Mouse (Mus musculus): Measurements from ENCODE around the gene Ywhab. TPM values are rescaled to one million over a fixed set of nuclear protein-coding genes. Genes with fewer than 3 reads are reported as not detected.

Gene Ywhab
- polyA plus RNA-seq, 1 experiment from 2014 or later = 219 TPM

GRCm38 (mm10) chr2:163976448-163976847 is 18.3 kb upstream of the Ywhab start:
- H3K27me3 ChIP-seq = no peaks in the 10 kb centered on the region
- DNase-seq (ENCODE audit: low read depth, low spot score) (no peak), ATAC-seq (no peak)
- ChIA-PET CTCF (no interaction called here), POLR2A (interaction anchor here (0.6 kb wide), 1 partner anchor 65 kb away, joined by 3 read pairs; no protein-coding TSS in a partner anchor)
- in situ Hi-C loops (cut with MboI; ENCODE audit: low pct_unique_long_range_greater_than_20kb) = no loop called here
- TF ChIP-seq CTCF (IDR thresholded peaks at IDR 0.05) = no peak

DNA sequence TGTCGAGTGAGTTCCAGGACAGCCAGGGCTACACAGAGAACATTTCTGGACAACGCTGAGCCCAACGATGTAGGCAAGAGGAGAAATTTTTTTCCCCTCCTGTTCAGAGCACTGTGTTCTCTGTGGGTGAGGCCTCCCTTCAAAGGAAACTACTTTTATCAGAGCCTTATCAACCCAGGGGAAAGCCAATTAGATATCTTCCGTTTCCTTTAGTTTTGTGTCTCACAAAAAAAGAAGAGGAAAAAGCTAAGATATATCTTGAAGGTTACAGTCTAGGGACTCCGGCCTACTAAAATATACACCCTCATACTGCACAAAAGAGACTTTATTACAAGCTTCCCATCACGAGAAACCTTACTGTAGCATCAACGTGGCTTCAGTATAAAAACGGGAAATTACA is 7.5 kb upstream of the Ywhab start:
- in situ Hi-C loops (cut with MboI; ENCODE audit: low pct_unique_long_range_greater_than_20kb) = loop anchor here (5.0 kb wide), 1 partner anchor 50 kb away; no protein-coding TSS in a partner anchor

DNA sequence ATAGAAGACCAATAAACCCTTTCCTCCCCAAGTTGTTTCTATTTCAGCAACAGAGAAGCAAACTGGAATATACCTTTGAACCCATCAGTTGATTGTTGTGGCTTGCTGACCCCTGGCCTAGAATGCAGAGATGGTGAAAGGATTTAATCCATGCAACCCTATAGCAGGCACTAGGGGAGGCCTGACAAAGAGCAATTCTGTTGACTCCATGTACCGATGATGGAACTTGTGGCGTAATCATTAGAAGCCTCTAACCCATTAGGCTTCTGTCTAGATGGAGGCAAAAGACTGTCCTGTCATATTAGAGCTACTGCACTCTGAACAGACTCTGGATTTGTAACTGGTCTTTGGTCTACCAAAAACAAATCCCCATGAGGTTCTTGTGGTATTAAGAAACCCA is 1.9 kb upstream of the Ywhab start:
- no peak for TF ChIP-seq CTCF (IDR thresholded peaks at IDR 0.05)
- ATAC-seq = no peak
- no peak for DNase-seq (ENCODE audit: low read depth, low spot score)
- ChIA-PET POLR2A (no interaction called here), CTCF (interaction anchor here (1.3 kb wide), 1 partner anchor 14 kb away, joined by 3 read pairs; no protein-coding TSS in a partner anchor)
- no peaks in the 10 kb centered on the region for H3K27me3 ChIP-seq
- in situ Hi-C loops (cut with MboI; ENCODE audit: low pct_unique_long_range_greater_than_20kb) = no loop called here

More for the DNA sequence above, 7.5 kb upstream of the Ywhab start:
- no peaks in the 10 kb centered on the region for H3K27me3 ChIP-seq
- DNase-seq (ENCODE audit: low read depth, low spot score) (no peak), ATAC-seq (no peak)
- ChIA-PET CTCF (interaction anchor here (1.0 to 1.6 kb wide), 2 partner anchors 17 to 19 kb away, joined by 3 to 5 read pairs; no protein-coding TSS in a partner anchor), POLR2A (no interaction called here)
- TF ChIP-seq CTCF (IDR thresholded peaks at IDR 0.05) = no peak

DNA sequence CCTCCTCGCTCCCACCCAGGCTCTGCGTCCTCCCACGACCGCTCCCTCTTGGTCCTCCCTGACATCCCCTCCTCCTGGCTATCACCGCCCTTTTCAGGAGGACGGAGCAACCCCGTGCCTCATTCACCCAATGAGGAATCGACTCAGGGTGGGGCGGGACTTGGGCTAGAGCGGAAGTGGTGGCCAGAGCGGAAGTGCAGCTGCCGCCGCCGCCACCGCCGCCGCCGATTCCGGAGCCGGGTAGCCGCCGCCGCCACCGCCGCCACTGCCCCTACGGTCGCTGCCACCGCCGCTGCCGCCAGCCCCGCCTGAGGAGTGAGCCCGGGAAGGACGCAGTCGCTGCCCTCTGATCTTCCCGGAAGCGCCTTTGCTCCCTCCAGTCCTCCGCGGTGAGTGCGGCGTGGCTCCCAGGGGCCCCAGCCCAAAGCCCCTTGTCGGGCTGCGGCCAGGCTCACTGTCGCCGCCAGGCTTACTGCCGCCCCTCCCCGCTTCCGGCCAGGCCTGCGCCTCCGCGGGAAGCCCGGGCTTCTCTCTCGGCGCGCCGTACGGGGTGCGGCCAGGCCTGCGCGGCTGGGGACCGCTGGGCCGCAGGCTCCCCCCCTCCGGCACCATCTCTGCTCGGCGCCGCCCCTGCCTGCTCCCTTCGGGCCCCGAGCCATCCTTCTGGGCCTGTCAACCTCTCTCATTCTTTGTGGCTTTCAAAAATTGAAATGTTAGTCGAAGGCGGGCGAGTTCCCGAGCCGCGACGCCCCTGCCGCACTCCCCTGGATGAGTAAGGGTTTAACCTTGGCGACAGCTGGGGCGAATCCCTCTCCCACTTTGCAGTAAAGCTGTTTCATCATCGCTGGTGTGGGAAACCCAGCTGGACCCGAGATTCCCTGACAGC is 460 bp downstream of the Ywhab start:
- in situ Hi-C loops (cut with MboI; ENCODE audit: low pct_unique_long_range_greater_than_20kb) = no loop called here
- POLR2A ChIA-PET = no interaction called here
- no peaks in the 10 kb centered on the region for H3K27me3 ChIP-seq
- peak; percentile 82 for DNase-seq (ENCODE audit: low read depth, low spot score)
- peak; percentile 98 for ATAC-seq
- no peak for TF ChIP-seq CTCF (IDR thresholded peaks at IDR 0.05)
- CTCF ChIA-PET = no interaction called here

- ATAC-seq = no peak
- TF ChIP-seq CTCF (IDR thresholded peaks at IDR 0.05) = no peak
- in situ Hi-C loops (cut with MboI; ENCODE audit: low pct_unique_long_range_greater_than_20kb) = no loop called here
- CTCF ChIA-PET = no interaction called here
- POLR2A ChIA-PET = no interaction called here
- no peak for DNase-seq (ENCODE audit: low read depth, low spot score)
- no peaks in the 10 kb centered on the region for H3K27me3 ChIP-seq
Observed at GRCm38 (mm10) chr2:163996275-163996674, 1.5 kb downstream of the Ywhab start.

DNA sequence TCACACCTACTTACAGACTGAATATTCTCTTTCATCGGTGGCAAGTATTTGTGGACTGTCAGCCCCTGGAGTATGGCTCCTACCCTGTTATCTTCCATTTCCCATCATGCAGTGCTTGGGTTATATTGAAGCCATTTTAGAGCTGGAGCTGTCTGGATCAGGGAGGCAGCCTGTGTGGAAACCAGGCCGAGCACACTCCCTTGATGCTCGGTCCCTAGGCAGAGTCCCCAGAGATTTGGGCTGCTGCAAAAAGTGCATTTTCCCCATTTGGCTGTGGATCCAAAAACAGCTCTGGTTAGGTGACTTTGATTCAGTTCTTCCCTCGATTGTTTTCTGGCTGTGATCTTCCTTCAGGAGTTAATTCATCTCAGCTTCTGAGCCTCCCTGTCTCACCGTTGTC is 2.1 kb downstream of the Ywhab start:
- ChIA-PET POLR2A (no interaction called here), CTCF (interaction anchor here (1.5 kb wide), 1 partner anchor 14 kb away, joined by 4 read pairs; no protein-coding TSS in a partner anchor)
- no peak for TF ChIP-seq CTCF (IDR thresholded peaks at IDR 0.05)
- DNase-seq (ENCODE audit: low read depth, low spot score) (no peak), ATAC-seq (no peak)
- H3K27me3 ChIP-seq = no peaks in the 10 kb centered on the region
- in situ Hi-C loops (cut with MboI; ENCODE audit: low pct_unique_long_range_greater_than_20kb) = no loop called here

GRCm38 (mm10) chr2:163998981-163999380 is 4.2 kb downstream of the Ywhab start:
- ATAC-seq (no peak), DNase-seq (ENCODE audit: low read depth, low spot score) (no peak)
- TF ChIP-seq CTCF (IDR thresholded peaks at IDR 0.05) = no peak
- ChIA-PET CTCF (no interaction called here), POLR2A (interaction anchor here (1.5 kb wide), 1 partner anchor 10 kb away, joined by 4 read pairs; no protein-coding TSS in a partner anchor)
- H3K27me3 ChIP-seq = no peaks in the 10 kb centered on the region
- in situ Hi-C loops (cut with MboI; ENCODE audit: low pct_unique_long_range_greater_than_20kb) = no loop called here

- no peaks in the 10 kb centered on the region for H3K27me3 ChIP-seq
- DNase-seq (ENCODE audit: low read depth, low spot score) = no peak
- no peak for ATAC-seq
- ChIA-PET POLR2A (no interaction called here), CTCF (no interaction called here)
- no peak for TF ChIP-seq CTCF (IDR thresholded peaks at IDR 0.05)
- in situ Hi-C loops (cut with MboI; ENCODE audit: low pct_unique_long_range_greater_than_20kb) = no loop called here
Observed at GRCm38 (mm10) chr2:164002637-164003036, 7.9 kb downstream of the Ywhab start.

DNA sequence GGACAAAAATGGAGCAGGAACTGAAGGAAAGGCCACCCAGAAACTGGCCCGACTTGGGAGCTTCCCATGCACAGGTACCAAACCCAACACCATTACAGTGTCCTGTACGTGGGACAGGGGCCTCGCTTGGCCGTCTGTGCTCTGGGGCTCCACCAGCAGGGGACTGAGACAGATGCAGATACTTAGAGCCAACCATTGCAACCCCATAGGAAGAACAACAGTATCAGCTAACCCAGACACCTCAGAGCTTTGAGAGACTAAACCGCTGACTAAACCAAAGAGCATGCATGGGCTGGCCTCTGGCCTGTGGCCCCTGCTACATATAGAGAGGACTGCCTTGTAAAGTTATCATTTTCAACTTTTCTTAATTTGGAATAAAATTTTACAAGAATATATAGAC is 9.7 kb downstream of the Ywhab start:
- no peak for TF ChIP-seq CTCF (IDR thresholded peaks at IDR 0.05)
- ATAC-seq (no peak), DNase-seq (ENCODE audit: low read depth, low spot score) (no peak)
- in situ Hi-C loops (cut with MboI; ENCODE audit: low pct_unique_long_range_greater_than_20kb) = no loop called here
- CTCF ChIA-PET = no interaction called here
- H3K27me3 ChIP-seq = no peaks in the 10 kb centered on the region
- POLR2A ChIA-PET = no interaction called here

DNA sequence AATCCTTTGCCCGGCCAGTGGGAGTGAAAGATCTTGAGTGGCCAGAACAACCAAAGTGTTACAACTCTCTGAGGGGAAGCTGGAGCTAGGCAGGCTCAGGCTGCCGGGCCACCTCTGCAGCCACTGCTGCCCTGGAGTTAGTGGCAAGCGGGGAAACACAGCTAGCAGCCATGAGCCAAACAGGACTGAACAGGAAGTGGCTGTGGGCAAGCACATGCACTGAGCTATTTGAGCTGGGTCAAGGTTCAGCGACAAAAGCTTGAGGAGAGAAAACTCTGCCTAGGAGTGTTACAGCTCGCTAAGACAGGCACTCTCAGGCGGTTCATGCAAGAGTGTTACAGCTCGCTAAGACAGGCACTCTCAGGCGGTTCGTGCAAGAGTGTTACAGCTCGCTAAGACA is 12.2 kb downstream of the Ywhab start:
- ChIA-PET POLR2A (no interaction called here), CTCF (interaction anchor here (1.2 kb wide), 1 partner anchor 20 kb away, joined by 3 read pairs; no protein-coding TSS in a partner anchor)
- no peak for TF ChIP-seq CTCF (IDR thresholded peaks at IDR 0.05)
- no peak for ATAC-seq
- no peak for DNase-seq (ENCODE audit: low read depth, low spot score)
- in situ Hi-C loops (cut with MboI; ENCODE audit: low pct_unique_long_range_greater_than_20kb) = no loop called here
- no peaks in the 10 kb centered on the region for H3K27me3 ChIP-seq

- no peak for DNase-seq (ENCODE audit: low read depth, low spot score)
- ChIA-PET CTCF (no interaction called here), POLR2A (no interaction called here)
- no peaks in the 10 kb centered on the region for H3K27me3 ChIP-seq
- in situ Hi-C loops (cut with MboI; ENCODE audit: low pct_unique_long_range_greater_than_20kb) = no loop called here
- no peak for TF ChIP-seq CTCF (IDR thresholded peaks at IDR 0.05)
- no peak for ATAC-seq
Observed at GRCm38 (mm10) chr2:164007547-164007946, 12.8 kb downstream of the Ywhab start.

Measured in Patski (cell line).